Mouse (Mus musculus) myocyte (in vitro differentiated cells): ENCODE measurements at regions not wholly inside any gene's neighbourhood (a gene's known extent, or its start where the extent isn't known, plus 50 kb on each side); places are given as distances from the start of the nearest gene placed in this dataset.

Experiments
- H3K27me3 ChIP-seq: one replicate; pipeline ENCODE4 v1.6.1; 2011; ENCODE audit not compliant: control insufficient read depth, insufficient read depth, insufficient read length
- H3K36me3 ChIP-seq: one replicate; pipeline ENCODE4 v1.6.1; 2011; ENCODE audit not compliant: control insufficient read depth, insufficient read depth
- H3K4me2 ChIP-seq: one replicate; pipeline ENCODE4 v1.6.1; 2011; ENCODE audit warnings: low read depth, control low read depth
- H3K4me3 ChIP-seq: one replicate; pipeline ENCODE4 v1.5.1; 2011; ENCODE audit warnings: mild to moderate bottlenecking, control low read depth, moderate library complexity
- H3K79me2 ChIP-seq: one replicate; pipeline ENCODE4 v1.6.1; 2011; ENCODE audit not compliant: control insufficient read depth, insufficient read depth
- H3ac ChIP-seq: one replicate; pipeline ENCODE4 v1.6.1; 2011; ENCODE audit not compliant: control insufficient read depth, insufficient read length
- CEBPB ChIP-seq: IDR thresholded peaks from 2 replicates; pipeline ENCODE4 v1.6.1; 2011; ENCODE audit warnings: mild to moderate bottlenecking, moderate library complexity; ENCODE audit not compliant: poor library complexity, insufficient read depth, severe bottlenecking
- E2F4 ChIP-seq: IDR thresholded peaks from one replicate; pipeline ENCODE4 v1.6.1; 2011; ENCODE audit warnings: mild to moderate bottlenecking, control low read depth, moderate library complexity; ENCODE audit not compliant: insufficient read depth
- MAX ChIP-seq: IDR thresholded peaks from one replicate; pipeline ENCODE4 v1.6.1; 2011; ENCODE audit warnings: low read depth, mild to moderate bottlenecking, control low read depth
- MYOD1 ChIP-seq, 3 experiments: IDR thresholded peaks; one replicate each; pipeline ENCODE4 v1.6.1; 2011; ENCODE audit warnings: control low read depth in 2 of 3, low read depth in 2 of 3, mild to moderate bottlenecking in 2 of 3, moderate library complexity in 1 of 3; ENCODE audit not compliant: insufficient read length in 2 of 3, control insufficient read depth in 1 of 3
- MYOG ChIP-seq, 3 experiments: IDR thresholded peaks; one replicate each; pipeline ENCODE4 v1.6.1; 2011; ENCODE audit warnings: control low read depth in 2 of 3, low read depth in 2 of 3, mild to moderate bottlenecking in 2 of 3; ENCODE audit not compliant: insufficient read length in 2 of 3, control insufficient read depth in 1 of 3, insufficient read depth in 1 of 3
- POLR2A ChIP-seq: IDR thresholded peaks from one replicate; pipeline ENCODE4 v1.6.1; 2011; ENCODE audit warnings: low read depth, mild to moderate bottlenecking, control low read depth, moderate library complexity; ENCODE audit not compliant: insufficient read length
- POLR2AphosphoS2 ChIP-seq: IDR thresholded peaks from one replicate; pipeline ENCODE4 v1.6.1; 2011; ENCODE audit warnings: low read depth, control low read depth; ENCODE audit not compliant: insufficient read length
- REST ChIP-seq: IDR thresholded peaks from one replicate; pipeline ENCODE4 v1.6.1; 2011; ENCODE audit warnings: mild to moderate bottlenecking, control low read depth, moderate library complexity; ENCODE audit not compliant: insufficient read depth, insufficient read length
- SRF ChIP-seq: IDR thresholded peaks from one replicate; pipeline ENCODE4 v1.6.1; 2011; ENCODE audit warnings: low read depth; ENCODE audit not compliant: control insufficient read depth, insufficient read length
- TCF12 ChIP-seq: IDR thresholded peaks from one replicate; pipeline ENCODE4 v1.6.1; 2011; ENCODE audit warnings: mild to moderate bottlenecking, control low read depth; ENCODE audit not compliant: poor library complexity, insufficient read depth, severe bottlenecking
- TCF3 ChIP-seq: IDR thresholded peaks from one replicate; pipeline ENCODE4 v1.6.1; 2011; ENCODE audit warnings: low read depth, control low read depth; ENCODE audit not compliant: insufficient read length
- USF1 ChIP-seq: IDR thresholded peaks from one replicate; pipeline ENCODE4 v1.6.1; 2011; ENCODE audit warnings: low read depth, mild to moderate bottlenecking, control low read depth, moderate library complexity

DNA sequence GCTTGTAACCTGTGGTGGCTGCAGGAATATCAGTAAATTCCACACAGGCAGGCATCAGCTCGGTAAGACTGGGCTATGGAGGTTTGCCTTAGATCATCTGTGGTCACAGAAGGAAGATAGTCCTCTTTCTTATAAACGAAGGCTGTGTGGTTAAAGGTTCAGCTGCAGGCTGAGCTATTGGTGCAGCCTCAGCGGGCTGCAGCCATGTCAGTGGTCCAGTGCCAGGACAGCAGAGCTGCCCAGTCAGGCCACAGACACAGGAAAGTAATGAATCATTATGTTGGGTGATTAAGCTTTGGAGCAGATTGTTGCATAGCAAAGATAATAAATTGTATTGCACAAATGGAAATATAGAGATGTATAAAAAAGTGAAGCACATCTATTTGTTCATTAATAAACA, 57.0 kb upstream of the Vangl1 start:
- Histone ChIP-seq H3ac (no peak overlapping the region), H3K79me2 (no peaks in the 10 kb centered on the region), H3K4me2 (no peak overlapping the region), H3K36me3 (no peaks in the 10 kb centered on the region), H3K4me3 (no peak overlapping the region), H3K27me3 (no peaks in the 10 kb centered on the region)
- TF ChIP-seq REST (no peak), POLR2AphosphoS2 (no peak), MAX (no peak), E2F4 (no peak), USF1 (no peak), POLR2A (no peak), MYOD1 (IDR thresholded peaks at IDR 0.05; ENCODE audit: control insufficient read depth in 1 of 3, insufficient read length in 2 of 3, low read depth in 2 of 3) (no peak), MYOG (IDR thresholded peaks at IDR 0.05; ENCODE audit: control insufficient read depth in 1 of 3, insufficient read depth in 1 of 3, insufficient read length in 2 of 3, low read depth in 2 of 3) (no peak), TCF12 (no peak), TCF3 (no peak), CEBPB (no peak), SRF (no peak)
